Mouse (Mus musculus) left cerebral cortex, adult 2 months (tissue): ENCODE measurements at regions not wholly inside any gene's neighbourhood (a gene's known extent, or its start where the extent isn't known, plus 50 kb on each side); places are given as distances from the start of the nearest gene placed in this dataset.

Experiments
- DNase-seq, 2 experiments: peaks; one replicate each; pipeline ENCODE4 v3.0.0; 2021 to 2022; ENCODE audit warnings: low spot score in 2 of 2, mixed read lengths in 1 of 2; ENCODE audit errors: extremely low spot score in 1 of 2
- H3K27ac ChIP-seq: fragments of 200-600 bp; 2 replicates; pipeline ENCODE4 v1.8.1; 2022
- H3K4me3 ChIP-seq: fragments of 200-600 bp; 2 replicates; pipeline ENCODE4 v1.8.1; 2022
- CTCF ChIP-seq: fragments of 200-600 bp; IDR thresholded peaks from 2 replicates; pipeline ENCODE4 v1.8.1; 2022; ENCODE audit warnings: antibody characterized with exemption, mild to moderate bottlenecking, moderate library complexity
- intact Hi-C: fragments of 180-260 bp; cut with DNase I; formaldehyde crosslinking; loops from one replicate; pipeline ENCODE4 v1.15.1; 2025

DNA sequence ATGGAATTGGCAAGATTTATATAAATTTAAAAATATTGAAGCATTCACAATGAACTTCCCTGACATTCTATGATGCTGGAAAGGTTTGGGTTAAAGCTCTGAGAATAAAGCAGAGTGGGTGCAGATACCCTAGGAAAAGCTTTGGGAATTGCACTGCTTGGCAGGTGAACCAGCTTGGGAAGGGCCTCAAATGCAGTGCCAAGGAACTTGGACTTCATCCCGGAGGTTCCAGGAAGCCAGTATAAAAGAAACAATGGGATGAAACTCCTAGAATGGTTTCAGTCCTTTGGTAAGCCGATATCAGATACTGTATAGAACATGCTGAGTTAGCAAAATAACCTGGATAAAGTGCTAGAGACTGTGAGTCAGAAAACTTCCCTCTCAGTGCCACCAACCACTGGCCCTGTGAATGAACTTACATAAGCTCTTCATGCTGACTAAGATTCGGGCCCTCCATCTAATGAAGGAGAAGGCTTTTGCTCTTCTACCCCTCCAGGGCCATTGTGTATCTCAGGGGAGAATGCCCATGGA, 873.6 kb downstream of the Epha4 start:
- no peak for DNase-seq
- no peak overlapping the region for H3K27ac ChIP-seq
- TF ChIP-seq CTCF: no peak
- no peak overlapping the region for H3K4me3 ChIP-seq
- intact Hi-C loops: no loop called here

DNA sequence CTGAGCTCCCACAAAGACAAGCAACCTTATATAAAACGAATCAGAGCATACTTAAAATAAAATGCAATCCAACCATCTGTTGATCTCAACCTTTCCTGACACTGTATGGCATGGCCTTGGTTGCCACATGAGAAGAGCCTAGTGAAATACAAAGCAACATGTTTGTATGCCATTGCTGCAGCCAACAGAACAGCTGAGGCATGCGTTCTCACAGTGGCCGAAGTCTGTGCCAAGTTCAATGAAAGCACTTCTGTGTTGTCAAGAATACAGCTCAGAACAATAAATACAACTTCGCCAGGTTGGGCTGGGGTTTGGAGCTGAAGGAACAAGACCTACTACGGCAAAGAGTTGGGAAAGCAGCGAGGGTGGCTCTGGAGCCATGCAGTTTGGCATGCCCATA, 872.2 kb downstream of the Epha4 start:
- intact Hi-C loops: no loop called here
- no peak for DNase-seq
- Histone ChIP-seq H3K27ac (no peak overlapping the region), H3K4me3 (no peak overlapping the region)
- TF ChIP-seq CTCF: no peak

DNA sequence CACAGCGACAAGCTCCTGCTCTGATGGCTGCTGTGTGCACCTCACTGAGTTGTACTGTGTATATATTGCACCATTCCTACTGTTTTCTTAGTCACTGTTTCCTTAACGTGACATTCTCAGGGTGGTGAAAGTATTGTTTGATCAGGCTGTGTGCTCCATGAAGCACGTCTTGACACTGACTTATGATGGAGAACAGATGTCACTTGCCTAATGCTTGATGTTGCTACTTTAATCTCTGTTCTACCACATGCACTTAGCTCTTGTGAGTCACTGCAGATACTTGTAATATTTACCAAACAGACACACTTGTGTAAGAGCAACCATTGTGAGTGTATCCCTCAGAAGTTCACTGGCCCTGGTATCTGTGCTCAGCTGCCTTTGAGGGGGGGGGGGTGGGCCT, 870.0 kb downstream of the Epha4 start:
- intact Hi-C loops: no loop called here
- no peak for TF ChIP-seq CTCF
- H3K4me3 ChIP-seq: no peak overlapping the region
- no peak overlapping the region for H3K27ac ChIP-seq
- no peak for DNase-seq

DNA sequence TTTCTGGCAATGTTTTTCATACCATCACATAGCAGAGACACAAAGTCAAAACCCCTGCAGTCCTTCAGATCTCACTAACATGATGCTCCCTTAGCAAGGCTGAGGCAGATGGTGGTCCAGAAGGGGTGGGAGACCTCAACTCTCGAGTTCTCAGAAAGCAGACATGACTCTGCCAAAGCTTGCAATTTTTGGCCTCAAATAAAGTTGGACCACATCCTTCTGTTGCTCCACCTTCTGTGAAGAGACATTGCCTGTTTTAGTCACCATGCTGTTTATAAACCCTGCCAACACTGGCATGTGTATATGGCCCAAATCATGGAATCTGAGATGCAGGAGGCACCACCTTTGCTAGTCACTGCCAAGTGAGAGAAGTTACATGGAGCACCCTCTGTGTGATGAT, 860.1 kb downstream of the Epha4 start:
- DNase-seq: no peak
- Histone ChIP-seq H3K27ac (no peak overlapping the region), H3K4me3 (no peak overlapping the region)
- intact Hi-C loops: no loop called here
- TF ChIP-seq CTCF: no peak

DNA sequence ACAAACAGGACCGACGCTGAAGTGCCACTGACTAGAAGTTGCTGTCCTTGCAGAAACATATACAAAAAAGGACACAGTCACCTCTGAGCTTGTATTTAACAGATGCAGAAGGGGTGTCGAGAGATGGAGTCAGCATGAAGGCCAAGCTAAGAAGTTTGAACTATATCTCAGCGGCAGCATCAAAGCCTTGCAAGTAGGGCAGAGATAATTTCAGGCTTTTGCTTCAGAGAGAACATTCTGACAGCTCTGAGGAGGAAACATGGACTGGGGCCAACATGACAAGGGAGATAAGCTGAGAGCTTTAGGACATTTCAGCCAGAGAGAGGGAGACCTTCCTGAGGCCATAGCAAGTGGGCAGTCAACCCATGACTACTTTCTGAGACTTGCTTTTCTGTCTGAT, 856.7 kb downstream of the Epha4 start:
- intact Hi-C loops: no loop called here
- Histone ChIP-seq H3K4me3 (no peak overlapping the region), H3K27ac (no peak overlapping the region)
- no peak for TF ChIP-seq CTCF
- DNase-seq: no peak

DNA sequence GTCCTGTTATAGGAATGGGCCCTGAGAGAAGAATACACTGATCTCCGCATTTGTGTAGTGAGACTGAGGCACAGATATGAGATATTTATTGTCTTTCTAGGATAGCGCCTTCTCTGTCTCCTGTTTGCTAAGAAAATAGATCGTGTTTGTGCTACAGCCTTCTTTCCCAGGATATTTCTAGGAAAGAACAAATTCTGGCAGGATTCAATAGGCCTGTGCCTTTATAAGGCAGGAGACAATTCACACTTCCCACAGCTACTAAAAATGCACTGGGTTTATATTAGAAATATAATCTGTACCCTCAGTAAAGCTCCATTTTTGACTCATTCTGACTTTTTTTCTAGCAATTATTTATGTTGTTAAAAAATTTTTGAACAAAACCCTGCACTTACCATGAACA, 854.7 kb downstream of the Epha4 start:
- intact Hi-C loops: no loop called here
- no peak for TF ChIP-seq CTCF
- no peak overlapping the region for H3K4me3 ChIP-seq
- no peak for DNase-seq
- no peak overlapping the region for H3K27ac ChIP-seq

DNA sequence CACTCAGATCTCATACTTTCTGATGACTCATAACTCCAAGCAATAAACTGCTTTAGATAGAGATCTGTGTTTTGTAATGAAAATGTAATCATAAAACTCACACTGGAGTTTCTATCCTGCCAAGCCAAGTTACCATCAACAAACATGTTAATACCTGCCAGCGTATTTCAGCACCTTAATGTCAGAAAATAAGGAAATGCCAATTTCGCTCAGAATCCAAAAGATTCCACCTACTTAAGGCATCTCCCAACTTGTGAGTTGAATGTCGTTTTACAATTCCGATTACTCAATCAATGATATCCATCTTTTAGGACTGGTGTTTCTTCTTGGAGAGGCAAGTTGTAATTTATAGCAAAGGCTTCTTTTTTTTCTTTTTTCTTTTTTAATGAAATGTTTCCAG, 850.5 kb downstream of the Epha4 start:
- intact Hi-C loops: no loop called here
- H3K4me3 ChIP-seq: no peak overlapping the region
- H3K27ac ChIP-seq: no peak overlapping the region
- DNase-seq: no peak
- no peak for TF ChIP-seq CTCF

DNA sequence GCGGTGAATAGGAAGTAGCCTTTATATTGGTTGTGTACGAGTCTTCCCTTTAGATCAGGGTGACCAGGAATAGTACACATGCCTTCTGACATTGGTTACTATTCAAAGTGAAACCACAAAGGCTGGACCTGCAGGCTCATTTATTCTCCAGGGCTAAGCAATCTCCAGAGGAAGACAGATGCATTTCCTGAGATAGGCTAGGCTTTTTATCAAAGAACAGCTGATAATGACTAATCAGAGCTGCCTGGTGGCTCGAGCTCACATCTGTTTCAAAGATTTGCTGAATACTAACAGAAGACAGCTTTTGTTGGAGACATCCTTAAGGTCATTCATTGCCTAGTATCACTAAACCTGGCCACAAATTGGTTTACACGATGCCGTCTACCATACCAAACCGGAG, 838.1 kb downstream of the Epha4 start:
- intact Hi-C loops: no loop called here
- DNase-seq: no peak
- Histone ChIP-seq H3K4me3 (no peak overlapping the region), H3K27ac (no peak overlapping the region)
- no peak for TF ChIP-seq CTCF

DNA sequence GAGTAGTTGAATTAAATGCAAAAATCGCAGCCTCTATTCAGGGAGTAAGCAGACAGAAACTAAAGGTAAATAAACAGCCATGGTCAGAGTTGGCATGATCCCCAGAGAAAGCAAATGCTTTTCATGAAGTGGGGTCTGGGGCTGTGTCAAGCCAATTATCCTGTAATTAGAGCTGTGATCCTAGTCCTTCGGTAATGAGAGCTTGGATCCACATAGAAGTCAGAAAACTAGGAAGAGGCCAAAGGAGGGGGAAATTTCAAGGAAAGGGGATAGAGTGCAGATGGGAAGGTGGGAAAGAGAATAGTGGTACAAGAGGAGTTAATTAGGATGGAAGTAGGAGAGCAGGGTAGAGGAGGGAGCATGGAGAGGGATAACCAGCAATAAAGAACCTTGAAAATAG, 809.3 kb downstream of the Epha4 start:
- H3K4me3 ChIP-seq: no peak overlapping the region
- intact Hi-C loops: no loop called here
- no peak for DNase-seq
- no peak overlapping the region for H3K27ac ChIP-seq
- TF ChIP-seq CTCF: no peak

DNA sequence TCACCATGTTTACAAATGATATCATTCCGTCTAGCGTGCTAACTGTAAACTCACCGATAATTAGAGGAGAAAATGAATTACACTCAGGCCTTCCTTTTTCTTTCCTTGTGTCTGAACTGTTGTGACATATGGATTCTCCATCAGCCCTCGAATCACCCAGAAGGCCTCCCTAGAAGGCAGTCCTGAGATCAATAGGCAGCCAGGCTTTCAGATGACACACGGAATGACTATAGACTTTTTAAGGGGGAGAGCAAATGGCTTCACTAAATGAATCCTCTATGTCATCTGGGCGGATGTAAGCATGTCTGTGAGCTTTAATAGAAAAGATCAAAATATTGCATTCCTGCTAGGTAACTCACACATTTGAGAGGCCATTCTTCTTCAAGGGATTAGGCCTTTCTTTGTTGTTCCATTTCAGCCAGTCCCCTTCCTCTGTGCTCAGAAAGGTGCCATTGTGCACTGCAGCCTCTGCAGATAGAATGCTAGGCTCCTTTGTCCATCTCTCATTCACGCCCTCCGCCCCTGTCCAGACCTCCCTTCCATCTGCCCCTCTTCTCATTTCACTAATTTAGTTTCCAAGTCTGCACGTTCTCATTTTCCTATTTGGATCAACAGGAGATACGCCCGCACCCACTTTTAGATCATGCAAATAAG, 797.1 kb downstream of the Epha4 start:
- intact Hi-C loops: no loop called here
- DNase-seq: no peak
- Histone ChIP-seq H3K27ac (no peak overlapping the region), H3K4me3 (no peak overlapping the region)
- TF ChIP-seq CTCF: no peak

DNA sequence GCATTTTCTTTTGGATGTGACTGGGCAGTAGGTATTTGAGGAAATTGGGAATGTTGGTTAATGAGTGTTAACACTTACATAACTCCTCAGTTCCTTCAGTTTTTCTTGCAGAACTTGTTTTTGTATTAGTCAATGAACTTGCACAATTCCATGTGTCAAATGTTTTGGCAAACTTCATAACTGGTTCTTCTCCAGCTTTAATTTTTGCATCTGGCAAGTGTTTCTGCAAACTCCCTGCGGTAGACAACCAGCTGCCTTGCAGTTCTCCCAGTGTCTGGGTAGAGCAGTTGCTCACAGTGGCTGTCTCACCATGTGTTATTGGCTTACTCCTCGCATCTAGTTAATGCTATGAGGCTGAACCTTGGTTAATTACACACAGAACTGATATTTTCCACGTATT, 790.4 kb downstream of the Epha4 start:
- Histone ChIP-seq H3K27ac (no peak overlapping the region), H3K4me3 (no peak overlapping the region)
- intact Hi-C loops: no loop called here
- no peak for TF ChIP-seq CTCF
- no peak for DNase-seq

DNA sequence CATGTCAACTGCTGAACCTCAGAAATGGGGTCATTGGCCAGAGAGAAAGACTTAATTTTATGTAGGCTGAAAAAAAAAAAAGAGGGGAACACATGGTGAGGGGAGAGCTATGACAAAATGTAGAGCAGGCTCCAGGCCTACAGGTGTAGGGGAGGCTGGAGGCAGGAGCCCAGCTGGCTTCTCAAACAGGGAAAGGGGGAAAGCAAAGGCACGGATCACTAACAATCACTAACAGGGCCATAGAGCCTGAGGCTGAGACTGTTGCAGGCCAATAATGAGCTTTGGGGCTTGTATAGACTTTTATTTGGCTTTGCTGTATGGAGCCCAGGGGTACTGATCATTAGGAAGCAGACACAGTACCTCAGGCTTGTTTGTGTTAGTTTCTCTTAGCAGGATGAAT, 777.9 kb downstream of the Epha4 start:
- intact Hi-C loops: no loop called here
- TF ChIP-seq CTCF: no peak

DNA sequence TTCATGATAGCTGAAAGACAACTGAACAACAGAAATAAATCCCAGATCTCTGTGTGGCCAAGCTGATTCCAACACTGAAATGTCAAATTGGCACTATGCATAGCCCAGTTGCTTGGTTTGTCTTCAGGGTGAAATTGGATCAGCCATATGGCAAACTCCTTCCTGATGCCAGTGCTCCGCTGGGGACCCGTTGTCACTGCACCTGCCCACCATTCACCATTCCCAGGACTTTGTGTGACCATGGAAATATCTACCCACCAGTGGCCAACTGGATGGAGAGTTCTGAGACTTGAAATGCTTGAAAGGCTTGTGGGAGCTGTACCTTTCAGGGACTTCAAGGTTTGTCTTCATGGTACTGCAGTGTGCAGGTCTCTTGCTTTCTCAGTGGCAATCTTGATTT, 777.2 kb downstream of the Epha4 start:
- no peak overlapping the region for H3K4me3 ChIP-seq
- intact Hi-C loops: no loop called here
- H3K27ac ChIP-seq: no peak overlapping the region
- no peak for DNase-seq
- no peak for TF ChIP-seq CTCF

More for the DNA sequence above, 777.9 kb downstream of the Epha4 start:
- no peak overlapping the region for H3K27ac ChIP-seq
- H3K4me3 ChIP-seq: no peak overlapping the region
- DNase-seq: no peak
